Mouse (Mus musculus) heart, adult 8-10 months (tissue): ENCODE measurements around the gene Hoxa7. TPM values are rescaled to one million over a fixed set of nuclear protein-coding genes. Genes with fewer than 3 reads are reported as not detected.

Experiments used
- DNase-seq: peaks from one replicate; pipeline ENCODE4 v3.0.0; 2022; ENCODE audit warnings: low spot score
- total RNA-seq, 4 experiments: library from RNA; stranded (reverse); gene quantifications; 2 replicates each; pipeline ENCODE4 v1.2.4; 2022

Hoxa7 gene
- total RNA-seq, 4 experiments from 2014 or later: 0.19 to 0.55 (median 0.31) TPM; not detected in 1

DNA sequence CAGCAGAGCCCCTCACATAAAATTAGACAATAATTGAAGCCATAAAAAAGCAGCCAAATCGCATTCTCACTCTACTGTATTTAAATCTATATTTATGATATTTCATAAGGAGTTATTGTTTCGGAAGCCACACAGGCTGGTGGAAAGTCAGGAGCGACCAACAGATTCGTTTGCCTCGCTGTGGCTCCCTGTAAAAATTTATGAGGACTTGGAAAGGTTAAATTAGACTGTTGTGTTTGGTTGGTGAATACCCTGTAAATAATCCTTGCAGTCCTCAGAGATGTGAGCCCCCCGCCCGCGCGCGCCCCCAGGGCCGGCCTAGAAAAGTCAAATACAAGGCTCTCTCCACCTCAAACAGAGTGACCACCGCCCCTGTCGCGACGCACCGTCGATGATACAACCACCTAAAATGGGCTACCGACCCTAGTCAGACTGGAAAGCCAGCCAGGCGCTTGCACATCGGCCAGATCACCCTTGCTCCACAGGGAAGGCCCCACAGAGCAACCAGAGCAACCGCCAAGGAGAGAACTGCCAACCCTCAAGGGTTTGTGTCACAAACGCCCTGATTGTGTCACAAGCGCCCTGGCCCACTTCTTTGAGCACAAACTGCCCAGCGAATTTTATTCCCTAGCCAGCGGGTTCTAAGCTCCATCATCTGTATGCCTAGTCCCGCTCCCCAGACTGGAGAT lies 5.1 kb upstream of the Hoxa7 start:
- no peak for DNase-seq

DNA sequence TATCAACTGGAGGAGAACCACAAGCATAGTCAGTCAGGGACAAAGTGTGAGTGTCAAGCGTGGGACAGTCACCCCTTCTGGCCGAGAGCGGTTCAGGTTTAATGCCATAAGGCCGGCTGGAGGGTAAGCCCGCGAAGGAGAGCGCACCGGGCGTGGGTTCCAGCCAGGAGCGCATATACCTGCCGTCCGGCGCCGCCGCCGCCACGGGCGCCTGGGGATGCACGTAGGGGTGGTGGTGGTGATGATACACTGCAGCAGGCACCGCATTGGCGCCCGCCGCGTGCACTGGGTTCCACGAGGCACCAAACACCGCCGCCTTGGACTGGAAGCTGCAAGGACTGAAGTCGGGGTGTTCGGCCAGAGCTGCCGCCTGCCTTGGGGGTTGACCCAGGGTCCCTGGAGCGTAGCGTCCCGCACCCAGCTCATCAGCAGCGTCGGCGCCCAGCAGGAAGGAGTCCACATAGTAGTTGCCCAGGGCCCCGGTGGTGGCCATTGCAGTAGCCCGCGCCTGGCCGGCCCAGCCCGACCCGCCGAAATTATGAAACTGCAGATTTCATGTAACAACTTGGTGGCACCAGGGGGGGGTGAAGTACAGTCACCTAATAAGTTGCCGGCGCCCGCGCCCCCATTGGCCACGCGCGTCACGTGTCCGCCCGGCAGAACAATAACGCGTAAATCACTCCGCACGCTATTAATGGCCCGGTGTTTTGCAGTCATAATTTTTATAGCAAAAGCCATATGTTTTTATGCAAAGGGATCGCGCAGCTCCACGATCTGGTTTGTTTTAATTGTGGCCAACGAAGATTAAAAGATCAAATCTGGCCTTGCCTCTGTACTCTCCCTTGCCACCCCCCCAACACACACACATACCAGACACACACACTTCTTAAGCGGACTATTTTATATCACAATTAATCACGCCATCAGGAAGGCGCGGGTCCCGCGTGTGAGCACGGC lies 4.2 kb upstream of the Hoxa7 start:
- no peak for DNase-seq

DNA sequence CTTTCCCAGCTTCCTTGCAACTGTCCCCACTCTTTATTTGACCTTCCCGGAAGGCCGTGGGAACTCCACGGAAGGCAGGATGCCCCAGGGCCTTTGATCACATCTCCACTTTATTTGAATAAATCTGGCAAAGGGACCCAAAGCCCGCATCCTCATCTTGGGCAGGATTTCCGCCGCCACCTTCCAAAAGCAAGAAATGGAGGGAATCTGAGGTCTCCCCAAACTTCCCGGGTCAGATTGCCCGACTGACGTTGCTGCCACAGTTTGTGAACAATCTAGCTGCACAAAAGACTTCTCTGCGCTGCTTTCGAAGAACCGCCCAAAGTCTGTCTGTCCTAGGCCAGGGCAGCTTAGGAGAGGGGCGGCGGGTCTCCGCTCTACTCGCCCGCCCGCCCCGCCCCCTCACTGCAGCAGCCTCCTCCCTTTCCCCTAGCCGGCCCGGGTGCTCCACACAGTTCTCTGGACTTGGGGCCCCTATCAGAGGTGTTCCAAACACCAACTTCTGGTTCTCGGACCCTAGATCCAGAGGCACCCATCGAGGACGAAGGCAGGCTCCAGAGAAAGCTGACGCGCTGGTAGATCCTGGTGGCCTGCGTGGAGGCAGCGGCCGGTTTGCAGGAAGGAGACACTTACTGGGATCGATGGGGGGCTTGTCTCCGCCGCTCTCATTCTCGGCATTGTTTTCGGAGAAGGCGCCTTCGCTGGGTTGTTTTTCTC lies 3.4 kb upstream of the Hoxa7 start:
- DNase-seq: no peak

DNA sequence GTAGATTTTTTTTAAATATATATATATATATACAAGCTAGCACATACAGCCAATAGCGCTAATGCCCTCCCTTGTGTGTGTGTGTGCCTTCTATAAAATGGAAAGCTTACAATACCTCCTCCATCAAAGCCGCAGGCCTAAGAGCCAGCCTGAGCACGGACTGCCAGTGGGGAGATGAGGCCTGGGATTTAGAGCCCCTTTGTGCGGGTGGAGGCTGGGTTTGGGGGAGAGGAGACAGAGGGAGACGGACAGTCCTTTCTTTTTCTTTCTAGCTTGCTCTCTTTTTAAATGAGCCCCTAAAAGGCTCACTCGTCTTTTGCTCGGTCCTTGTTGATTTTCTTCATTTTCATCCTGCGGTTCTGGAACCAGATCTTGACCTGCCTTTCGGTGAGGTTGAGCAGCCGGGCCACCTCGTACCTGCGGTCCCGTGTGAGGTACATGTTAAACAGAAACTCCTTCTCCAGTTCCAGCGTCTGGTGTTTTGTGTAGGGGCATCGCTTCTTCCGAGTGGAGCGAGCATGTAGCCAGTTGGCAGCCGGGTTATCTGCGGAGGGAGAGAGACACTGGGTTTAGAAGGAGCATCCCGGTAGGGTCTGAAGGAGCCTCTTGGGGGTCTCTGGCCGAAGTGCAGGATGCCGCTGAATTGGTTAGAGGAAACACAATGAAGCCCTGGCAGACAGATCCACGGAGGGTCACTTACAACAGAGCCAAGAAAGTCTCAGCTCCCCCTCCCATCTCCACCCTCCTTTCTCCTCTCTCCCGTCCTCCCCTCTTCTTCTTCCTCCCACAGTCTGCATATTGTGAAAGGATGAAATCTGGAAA lies 2.5 kb upstream of the Hoxa7 start:
- DNase-seq: no peak

DNA sequence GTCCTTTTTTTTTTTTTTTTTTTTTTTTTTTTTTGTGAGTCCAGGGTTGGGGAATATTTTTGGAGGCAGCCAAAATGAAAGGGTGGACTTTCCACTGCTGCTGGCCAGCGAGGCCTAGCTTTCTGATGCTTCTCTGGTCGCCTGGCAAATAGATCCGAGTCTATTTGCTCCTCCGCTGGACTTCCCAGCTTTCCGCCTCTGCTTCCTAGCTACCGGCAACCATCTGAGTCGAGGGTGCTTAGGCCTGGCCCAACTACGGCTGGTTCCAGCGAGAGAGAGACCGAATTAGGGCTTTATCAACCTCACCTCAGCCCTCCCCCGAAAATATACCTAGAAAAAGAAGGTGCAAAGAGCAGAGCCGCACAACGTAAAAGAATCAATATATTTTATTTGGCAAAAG lies 1.1 kb upstream of the Hoxa7 start:
- no peak for DNase-seq

DNA sequence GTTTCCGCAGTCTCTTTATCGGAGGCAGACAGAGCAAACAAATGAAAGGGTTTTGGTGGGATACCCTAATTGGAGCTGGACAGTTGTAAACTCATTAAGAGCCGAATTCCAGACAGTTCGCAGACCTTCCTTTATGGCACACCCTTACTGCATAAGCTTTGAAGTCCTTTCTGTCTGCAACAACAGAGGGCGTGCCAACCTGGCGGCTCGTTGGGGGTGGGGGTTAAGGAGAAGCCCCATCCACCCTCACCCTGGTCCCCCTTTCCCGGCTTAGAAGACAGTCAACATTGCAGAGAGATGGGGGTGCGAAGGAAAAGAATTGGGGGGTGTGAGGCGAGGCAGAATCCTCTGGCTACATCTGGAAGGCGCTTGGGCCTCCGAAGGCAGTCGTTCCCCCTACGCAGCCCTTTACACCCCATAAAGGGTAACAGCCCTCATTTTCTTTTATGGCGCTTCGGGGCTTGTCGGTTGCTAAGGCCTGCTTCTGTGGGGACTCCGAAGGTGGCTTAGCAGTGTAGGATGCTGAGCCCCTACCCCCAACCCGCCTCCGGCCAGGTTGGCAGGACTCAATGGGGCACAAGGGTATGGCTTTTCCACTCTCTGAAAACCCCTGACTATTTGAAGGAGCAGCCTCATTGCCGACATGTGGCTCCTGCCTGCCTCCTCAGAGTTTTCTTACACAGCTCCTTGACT lies 485 bp upstream of the Hoxa7 start:
- DNase-seq: no peak

DNA sequence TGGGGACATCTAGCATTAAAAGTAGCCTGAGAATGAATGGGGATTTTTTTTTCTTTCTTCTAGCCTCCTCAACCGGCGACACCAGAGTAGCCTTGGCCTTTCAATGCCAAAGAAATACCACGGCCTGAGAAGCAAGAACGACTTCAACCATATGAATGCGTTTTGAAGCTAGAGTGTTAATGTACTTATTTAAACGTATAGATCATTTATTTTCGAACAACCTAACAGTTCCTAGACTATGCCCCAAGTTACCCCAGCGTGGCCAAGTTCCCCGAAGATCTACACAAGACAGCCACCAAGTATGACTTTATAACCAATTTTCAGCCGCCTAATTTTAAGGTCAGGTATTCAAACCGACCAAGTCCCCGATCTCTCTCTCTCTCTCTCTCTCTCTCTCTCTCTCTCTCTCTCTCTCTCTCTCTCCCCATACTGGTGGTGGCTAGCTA lies 766 bp downstream of the Hoxa7 start:
- no peak for DNase-seq

DNA sequence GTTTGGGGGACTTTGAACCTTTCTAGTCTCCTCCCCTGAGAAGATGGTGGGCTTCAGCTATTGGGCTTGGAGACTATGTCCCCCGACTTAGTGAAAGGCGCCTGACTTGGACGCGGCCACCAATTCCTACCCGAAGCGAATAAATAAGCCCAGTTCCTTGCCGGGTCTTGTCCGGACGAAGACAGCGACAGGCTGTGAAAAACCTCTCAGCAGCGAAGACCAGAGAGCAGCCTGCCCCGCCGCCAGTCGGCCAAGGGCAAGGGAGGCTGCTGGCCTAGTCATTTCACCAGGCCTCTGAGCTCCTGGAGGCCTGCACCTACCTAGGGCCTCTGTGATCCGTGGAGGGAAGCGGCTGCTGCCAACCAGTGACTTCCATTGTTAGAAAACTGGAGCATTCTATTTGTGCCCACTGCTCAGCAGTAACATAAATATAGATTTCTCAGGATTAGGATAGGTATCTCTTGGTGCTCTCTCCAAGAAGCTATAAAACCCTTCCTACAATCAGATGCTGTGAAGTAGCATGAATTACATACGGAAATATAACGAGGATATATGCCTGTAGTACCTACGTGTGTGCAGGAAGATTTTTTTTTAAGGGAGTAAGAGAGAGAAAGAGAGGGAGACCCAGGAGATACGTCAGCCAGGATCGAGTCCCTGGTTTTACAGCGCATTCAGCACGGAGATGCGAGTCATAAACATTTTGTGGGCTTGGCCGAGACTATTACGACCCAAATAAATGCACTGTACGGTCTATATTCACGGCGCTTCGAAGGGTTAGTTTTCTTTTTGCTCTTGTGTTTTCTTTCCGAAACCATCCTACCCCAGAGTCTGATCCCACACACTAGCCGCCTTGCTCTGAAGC lies 1.4 kb downstream of the Hoxa7 start:
- no peak for DNase-seq

DNA sequence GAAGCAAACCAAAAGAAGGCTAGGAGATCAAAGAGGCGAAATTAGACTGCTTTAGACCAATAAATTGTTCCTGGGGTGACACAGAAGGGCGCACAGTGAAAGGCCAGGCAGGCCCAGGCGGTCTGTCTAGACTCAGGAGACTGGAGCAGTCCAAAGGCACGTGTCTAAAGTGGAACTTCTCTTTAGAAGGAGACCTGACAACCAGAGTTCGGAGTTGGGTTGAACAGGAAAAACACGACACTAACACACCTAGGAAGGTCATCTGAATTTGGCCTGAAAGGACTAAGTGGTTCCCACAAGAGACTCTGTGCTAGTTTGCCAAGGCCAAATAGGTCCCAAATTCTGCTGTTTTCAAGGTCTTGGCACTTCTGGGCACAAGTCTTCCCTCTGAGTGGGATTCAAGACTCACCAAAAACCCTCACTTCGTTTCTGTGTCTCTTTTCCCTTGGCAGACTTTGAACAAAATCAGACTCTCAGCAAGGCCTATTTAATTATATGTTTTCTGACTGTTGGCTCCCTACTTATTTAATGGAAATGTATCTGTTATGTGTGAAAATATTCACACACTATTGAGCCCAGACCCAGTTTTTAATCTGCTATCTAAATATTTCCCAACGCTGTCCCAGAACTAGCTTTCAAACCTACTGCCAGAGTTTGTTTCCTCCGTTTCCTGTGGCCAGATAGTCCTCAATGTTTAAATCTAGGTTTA lies 2.3 kb downstream of the Hoxa7 start:
- DNase-seq: no peak

DNA sequence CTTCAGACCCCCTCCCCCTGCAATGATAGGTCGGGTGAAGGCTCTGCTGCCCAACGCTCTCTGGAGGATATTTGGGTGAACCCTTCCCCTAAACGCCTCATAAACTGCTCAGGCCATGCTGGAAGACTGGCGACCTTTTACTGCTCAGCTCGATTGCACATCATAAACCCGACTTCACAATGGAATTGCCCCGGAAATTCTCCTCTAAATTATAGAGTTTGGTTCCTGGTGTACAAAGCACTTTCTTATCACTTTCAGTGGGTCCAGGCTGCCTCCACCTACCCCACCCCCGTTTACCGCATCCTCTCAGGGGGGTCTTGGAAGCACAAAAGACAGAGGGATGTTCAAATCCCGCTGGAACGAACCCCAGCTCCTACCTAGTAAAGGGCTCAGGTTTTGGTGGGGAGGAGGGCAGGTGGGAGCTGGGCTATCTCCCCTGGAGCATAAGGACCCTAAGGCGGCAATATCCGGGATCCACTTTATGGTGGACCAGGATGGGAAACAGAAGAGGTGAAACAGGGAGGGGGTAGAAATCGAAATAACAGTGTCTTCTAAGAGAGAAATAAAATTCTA lies 2.9 kb downstream of the Hoxa7 start:
- no peak for DNase-seq

DNA sequence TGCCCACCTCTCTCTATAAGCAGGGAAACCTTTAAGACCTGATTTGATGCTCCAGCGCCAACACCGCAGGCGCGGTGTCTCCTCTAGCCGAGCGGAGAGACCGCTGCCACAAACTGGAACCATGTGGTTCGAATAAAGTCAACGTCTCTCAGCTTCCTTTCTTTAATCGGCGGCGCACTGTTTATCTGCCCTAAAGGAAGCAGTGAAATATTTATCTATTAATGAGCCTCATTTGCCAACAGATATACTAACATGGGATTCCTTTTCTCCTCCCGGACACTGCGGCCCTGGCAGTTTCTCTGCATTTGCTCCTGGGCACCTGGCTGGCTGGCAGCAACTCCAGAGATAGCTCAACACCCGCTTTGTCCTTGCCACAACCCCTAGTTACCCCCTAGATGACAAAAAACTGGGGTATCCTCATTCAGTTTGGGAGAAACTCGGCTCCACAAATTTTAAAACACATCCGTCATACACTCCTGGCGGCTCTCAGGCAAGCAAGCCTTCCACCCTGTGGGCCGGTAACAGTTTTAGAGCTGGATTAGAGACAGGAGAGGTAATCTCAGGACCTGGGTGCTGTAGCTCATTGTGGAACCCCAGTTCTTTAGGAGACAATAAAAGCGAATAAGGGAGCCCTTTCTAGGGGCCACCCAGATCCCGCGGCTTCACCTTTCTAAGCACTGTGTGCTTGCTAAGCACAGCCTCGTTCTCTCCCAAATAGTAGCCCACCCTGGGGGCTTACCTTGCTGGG lies 3.6 kb downstream of the Hoxa7 start:
- DNase-seq: no peak

DNA sequence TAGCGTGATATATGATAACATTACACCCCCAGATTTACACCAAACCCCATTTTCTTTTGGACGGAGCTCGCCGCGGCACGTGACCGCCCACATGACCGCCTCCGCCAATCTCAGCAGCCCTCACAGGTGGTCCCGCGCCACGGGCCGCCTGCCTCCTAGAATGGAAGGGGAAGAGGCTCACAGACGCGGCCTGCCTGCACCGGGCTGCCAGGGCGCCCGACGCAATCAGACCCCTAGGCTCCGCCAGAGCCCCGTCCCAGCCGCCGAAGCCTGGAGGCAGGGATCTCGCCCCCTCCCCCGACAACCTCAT lies 4.2 kb downstream of the Hoxa7 start:
- no peak for DNase-seq

DNA sequence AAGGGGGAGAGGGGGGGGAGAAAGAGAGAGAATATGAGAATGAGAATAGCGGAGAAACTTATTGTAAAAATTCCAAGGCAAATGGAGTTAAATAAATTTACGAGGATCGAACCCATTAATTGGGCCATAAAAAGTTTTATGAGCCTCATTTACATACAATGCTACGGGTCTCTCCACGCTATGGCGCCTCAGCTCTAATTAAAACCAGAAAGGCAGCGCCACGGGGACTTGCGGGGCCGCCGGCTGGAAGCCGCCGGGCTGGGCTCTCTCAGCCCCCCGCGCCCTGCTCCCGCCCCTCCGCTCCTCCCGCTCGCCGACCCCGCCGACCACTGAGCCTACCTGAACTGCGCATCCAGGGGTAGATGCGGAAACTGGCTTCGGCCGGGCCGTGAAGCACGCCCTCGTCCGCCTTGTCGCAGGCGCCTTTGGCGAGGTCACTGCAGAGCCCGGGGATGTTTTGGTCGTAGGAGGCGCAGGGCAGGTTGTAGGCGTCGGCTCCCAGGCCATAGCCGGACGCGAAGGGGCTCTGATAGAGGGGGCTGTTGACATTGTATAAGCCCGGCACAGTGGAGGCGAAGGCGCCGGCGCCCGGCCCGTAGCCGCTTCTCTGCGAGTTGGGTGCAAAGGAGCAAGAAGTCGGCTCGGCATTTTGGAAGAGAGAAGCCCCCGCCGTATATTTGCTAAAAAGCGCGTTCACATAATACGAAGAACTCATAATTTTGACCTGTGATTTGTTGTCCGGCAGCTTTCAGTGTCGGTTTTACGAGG lies 4.8 kb downstream of the Hoxa7 start:
- no peak for DNase-seq

DNA sequence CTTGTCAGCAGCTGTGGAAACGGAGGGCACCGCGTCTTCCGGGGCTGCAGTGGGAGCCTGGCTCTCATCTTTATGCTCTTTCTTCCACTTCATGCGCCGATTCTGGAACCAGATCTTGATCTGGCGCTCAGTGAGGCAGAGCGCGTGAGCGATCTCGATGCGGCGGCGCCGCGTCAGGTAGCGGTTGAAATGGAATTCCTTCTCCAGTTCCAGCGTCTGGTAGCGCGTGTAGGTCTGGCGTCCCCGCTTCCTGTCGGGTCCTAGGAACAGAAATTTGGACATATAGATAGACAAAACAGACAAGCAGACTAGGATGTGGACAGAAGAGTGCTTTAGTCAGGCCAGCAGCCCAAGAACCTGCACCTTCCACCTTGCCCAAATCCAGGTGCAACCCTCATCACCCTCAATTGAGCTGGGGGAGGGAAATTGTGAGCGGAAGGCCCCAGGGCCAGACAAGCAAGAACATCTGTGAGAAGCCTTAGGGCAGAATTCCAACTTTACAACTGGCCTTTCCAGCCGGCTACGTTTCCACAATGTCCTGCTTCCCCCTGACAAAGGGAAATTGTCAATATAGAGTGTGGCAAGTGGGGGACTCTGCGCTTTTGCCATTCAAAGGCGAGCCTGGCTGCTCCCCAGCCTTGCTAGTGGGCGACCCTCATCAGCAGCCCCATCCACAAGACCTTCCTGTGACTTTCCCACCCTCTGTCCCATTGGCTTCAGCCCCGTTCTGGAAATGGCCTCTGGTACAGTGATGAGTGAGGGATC lies 5.7 kb downstream of the Hoxa7 start:
- DNase-seq: no peak

DNA sequence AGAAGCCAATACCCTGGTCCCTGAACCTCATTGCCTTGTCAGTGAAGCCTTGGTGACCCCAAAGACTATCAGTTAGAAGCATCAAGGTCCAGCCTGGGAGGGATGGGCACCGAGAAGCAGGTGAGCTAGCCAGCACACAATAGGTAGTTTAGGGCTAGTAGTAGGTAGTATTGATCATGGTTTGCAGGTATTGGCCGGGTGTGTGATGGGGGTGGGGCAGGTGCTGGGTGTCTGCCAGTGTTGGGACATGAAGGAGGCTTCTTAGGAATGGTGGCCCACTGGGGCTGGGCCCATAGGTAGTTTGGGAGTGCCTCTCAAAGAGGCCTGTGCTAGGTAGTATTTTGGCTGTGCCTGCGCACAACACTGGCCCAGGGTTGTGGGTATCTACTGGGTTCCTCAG lies 6.6 kb downstream of the Hoxa7 start:
- no peak for DNase-seq

DNA sequence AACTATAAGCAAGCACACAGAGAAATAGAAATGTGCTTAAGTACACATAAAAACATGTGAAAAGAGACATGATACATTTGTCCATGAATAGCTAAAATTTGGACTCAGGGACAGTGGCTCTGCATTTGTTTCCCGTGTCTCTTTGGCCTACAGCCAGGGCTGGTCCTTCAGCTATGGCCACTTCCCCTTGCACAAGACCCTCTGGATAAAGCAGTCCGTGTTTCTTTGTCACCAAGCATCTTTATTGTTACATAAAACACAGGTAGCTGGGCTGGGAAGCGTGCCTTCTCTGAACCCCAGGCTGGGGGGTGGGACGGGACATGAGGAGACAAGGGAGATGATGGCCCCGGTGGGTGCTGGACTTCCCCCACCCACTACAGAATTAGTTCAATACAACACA lies 7.4 kb downstream of the Hoxa7 start:
- no peak for DNase-seq
